Mouse (Mus musculus): ENCODE data around the gene Zscan10. TPM values are rescaled to one million over a fixed set of nuclear protein-coding genes. Genes with fewer than 3 reads are reported as not detected.

Zscan10 gene
- polyA plus RNA-seq (2015; fragmentation: Nextera tagmentation; extraction: Ambion mirVana): 0.24 TPM in 1 of 2 replicates, not detected in the other

DNA sequence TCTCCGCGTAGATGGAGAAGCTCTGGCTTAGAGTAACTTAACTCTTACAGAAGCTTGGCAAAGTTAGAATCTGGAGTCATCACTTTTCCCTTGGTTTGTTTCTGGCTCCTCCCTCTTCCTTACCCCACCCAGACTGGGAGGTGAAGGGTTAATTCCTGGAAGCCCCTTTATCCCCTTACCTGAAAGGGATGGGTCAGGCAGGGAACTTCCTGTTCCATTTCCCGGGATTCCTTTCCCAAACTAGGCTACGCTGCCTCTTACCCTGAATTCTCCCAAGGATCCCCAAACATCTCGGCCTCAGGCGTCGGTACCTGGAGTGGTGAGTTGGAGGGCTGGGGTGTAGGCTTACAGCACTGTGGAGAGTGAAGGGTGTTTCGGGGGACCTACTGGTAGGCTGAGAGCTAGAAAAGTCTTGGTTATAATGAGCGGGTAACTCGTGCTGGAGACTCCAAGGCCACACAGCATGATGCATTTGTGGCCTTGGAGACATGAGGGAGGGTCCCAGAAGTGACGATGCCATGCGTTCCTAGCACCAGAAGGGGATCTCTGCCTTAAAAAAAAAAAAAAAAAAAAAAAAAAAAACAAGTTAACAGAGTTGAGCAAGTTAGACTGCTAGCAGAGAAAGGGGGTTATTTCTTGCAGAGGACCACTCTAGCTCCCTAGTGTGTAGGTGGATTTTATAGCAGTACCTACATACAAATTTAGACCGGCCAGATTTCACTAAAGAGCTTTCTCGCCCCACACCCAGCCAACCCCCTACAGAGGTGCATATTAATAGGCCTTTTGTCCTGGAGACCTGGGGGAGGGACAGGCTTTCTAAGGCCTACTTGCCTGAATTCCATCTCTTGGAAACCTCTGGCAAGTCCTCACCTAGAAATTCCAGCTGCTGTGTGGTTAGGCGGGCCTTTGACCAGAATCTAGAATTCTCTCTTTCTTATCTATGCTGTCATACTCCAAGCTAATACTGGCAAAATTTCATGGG is at the start of gene Zscan10:
TSS of gene Zscan10 (plus strand) at position 216 of the 982 bp plus-strand sequence.
- no peaks in the 10 kb centered on the region for H3K27me3 ChIP-seq
- H3K9ac ChIP-seq: no peak within 1 kb of the TSS
- no peak within 1 kb of the TSS for H3K27ac ChIP-seq
- 24% methylated on average over 15 of the region's 15 CpGs for WGBS
- no peak for ATAC-seq
- H3K4me1 ChIP-seq: peaks cover 17% of the 10 kb centered on the region
- peak within 1 kb of the TSS; percentile 68 for H3K4me2 ChIP-seq
- H3K4me3 ChIP-seq: no peak within 1 kb of the TSS
- no peaks in the 10 kb centered on the region for H3K36me3 ChIP-seq (ENCODE audit: poor library complexity, severe bottlenecking)
- no peaks in the 10 kb centered on the region for H3K9me3 ChIP-seq (replicated peaks)

DNA sequence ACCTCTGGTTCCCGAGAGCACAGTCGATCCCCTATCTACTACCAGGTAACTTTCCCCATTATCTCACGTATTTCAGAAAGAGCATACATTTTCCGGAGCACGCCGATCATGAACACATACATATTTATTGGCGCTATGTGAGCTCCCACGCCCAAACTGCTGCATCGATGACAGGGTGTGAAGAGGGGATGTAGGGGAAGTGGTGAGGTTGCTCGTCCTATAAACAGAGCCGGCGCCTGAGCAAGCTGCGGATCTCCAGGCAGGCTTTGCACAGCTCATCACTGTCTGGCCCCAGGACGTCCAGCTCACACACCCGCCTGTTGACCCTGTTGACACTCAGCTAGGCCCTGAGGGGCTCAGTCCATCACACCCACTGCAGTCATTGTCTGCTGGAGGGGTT is 49.8 kb upstream of the Zscan10 start:
- Histone ChIP-seq H3K4me3 (peak overlapping the region; percentile 56), H3K4me2 (peak overlapping the region; percentile 79), H3K9ac (peak overlapping the region; percentile 70), H3K27me3 (no peaks in the 10 kb centered on the region), H3K27ac (peak overlapping the region; percentile 49), H3K4me1 (peaks cover 15% of the 10 kb centered on the region), H3K9me3 (replicated peaks) (no peaks in the 10 kb centered on the region), H3K36me3 (ENCODE audit: poor library complexity, severe bottlenecking) (peaks cover 11% of the 10 kb centered on the region)
- peak; percentile 20 for ATAC-seq
- under 1% methylated on average over 15 of the region's 15 CpGs for WGBS

DNA sequence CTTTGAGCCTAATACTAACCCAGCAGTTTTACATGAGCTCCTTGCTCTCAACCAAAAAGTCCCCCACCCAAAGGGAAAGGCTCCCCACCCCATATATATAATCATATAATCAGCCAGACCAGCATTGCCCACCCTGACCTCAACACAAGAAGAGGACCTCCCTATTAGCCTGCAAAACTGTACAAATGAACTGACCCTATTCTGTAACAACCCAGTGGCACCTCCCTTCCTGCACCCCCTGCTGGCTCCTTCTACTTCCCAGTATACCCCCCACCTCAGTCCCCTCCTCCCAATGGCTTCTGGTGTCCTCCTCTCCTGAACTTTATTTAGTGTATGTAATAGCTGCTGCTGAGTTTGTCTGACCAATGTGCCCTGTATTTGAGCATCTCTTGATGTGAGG is 49.2 kb upstream of the Zscan10 start:
- Histone ChIP-seq H3K9me3 (replicated peaks) (no peaks in the 10 kb centered on the region), H3K27me3 (no peaks in the 10 kb centered on the region), H3K4me3 (peak overlapping the region; percentile 56), H3K9ac (peak overlapping the region; percentile 70), H3K27ac (0 out of 2 replicates have a peak overlapping the region, but pooled peaks have one; percentile 49), H3K4me1 (peaks cover 15% of the 10 kb centered on the region), H3K36me3 (ENCODE audit: poor library complexity, severe bottlenecking) (peaks cover 16% of the 10 kb centered on the region), H3K4me2 (peak overlapping the region; percentile 79)
- no peak for ATAC-seq

DNA sequence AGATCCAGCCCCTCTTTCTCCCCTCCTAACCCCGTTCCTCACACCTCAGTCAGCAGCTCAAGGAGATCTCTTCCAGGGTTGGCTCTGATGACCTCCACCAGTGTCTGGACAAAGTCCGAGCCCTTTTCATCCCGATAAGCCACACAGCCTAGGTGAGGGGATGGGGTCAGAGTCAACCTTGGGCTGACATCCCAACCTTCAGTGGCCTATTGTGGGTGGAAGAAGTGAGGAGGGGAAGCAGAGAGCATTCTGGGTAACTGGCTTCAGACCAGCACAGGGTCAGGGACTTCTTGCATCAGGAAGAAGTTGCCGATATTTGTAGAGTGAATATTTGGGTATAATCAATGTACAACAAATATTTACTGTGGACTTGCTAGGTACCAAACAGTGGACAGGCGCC is 48.7 kb upstream of the Zscan10 start:
- Histone ChIP-seq H3K9me3 (replicated peaks) (no peaks in the 10 kb centered on the region), H3K4me1 (peaks cover 15% of the 10 kb centered on the region), H3K4me3 (no peak overlapping the region), H3K36me3 (ENCODE audit: poor library complexity, severe bottlenecking) (peaks cover 22% of the 10 kb centered on the region), H3K4me2 (no peak overlapping the region), H3K9ac (no peak overlapping the region), H3K27ac (no peak overlapping the region), H3K27me3 (no peaks in the 10 kb centered on the region)
- no peak for ATAC-seq
- 70% methylated on average over 5 of the region's 5 CpGs for WGBS

DNA sequence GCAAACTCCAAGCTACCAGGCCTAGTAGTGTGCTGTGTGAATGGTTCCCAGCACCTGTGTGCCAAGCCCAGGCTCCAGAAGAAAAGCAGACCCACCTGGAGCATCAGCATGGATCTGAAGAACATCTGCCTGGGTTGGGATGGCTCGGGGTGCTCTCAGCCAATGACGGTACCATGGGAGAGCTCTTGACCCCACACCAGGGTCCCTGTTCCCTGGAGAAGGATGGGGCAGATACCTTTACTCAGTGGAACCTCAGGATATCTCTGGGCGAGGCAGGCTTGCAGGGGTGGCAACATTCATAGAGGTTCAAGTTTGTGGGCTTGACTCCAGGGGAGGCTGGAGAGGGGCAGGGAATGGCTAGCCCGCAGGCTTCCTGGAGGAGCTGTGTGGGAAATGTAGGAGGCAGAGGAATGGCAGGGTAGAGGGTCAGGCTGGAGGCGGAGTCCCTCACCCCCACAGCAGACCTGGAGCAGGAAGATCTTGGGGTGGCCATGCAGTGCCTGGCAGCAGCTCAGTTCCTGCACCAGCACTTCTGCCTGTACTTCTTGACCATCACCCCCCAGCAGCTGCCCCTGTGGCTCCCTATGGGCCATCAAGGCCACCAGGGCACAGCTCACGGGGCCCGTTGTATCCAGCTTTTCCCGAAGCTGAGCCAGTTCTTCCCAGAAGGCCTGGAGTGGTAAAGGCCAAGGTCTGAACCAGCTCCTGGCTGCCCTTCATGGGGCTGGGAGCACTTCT is 47.6 kb upstream of the Zscan10 start:
- WGBS: 92% methylated on average over 8 of the region's 8 CpGs
- Histone ChIP-seq H3K9me3 (replicated peaks) (no peaks in the 10 kb centered on the region), H3K36me3 (ENCODE audit: poor library complexity, severe bottlenecking) (peaks cover 33% of the 10 kb centered on the region), H3K4me1 (peaks cover 15% of the 10 kb centered on the region), H3K27me3 (no peaks in the 10 kb centered on the region), H3K4me2 (no peak overlapping the region), H3K9ac (no peak overlapping the region), H3K4me3 (no peak overlapping the region), H3K27ac (no peak overlapping the region)
- no peak for ATAC-seq

DNA sequence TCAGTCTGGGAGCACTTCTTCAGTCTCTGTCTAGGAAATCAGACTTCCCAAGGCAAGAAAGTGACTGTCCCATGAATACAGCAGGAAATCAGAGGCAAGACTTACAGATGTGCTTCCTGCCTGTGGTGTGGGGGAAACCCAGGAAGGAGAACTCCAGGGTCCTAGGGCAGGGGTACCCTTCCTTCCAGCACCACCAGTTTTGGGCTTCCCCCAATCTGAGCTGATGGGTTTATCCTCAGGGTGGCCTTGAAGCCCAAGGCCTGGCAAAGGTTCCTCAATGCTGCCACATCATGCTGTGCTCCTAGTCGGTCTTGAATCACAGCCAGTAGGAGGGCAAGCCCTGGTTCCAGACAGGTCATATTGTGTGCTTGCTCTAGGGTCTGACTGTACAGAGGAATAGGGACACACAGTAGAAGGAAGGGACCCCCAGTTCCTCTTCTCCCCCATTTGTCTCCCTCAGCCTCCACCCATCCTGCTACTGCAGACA is 47.0 kb upstream of the Zscan10 start:
- Histone ChIP-seq H3K4me3 (no peak overlapping the region), H3K4me2 (no peak overlapping the region), H3K36me3 (ENCODE audit: poor library complexity, severe bottlenecking) (peaks cover 39% of the 10 kb centered on the region), H3K9ac (no peak overlapping the region), H3K27ac (no peak overlapping the region), H3K27me3 (no peaks in the 10 kb centered on the region), H3K9me3 (replicated peaks) (no peaks in the 10 kb centered on the region), H3K4me1 (peaks cover 15% of the 10 kb centered on the region)
- WGBS: 71% methylated on average over 1 of the region's 1 CpGs
- ATAC-seq: no peak

DNA sequence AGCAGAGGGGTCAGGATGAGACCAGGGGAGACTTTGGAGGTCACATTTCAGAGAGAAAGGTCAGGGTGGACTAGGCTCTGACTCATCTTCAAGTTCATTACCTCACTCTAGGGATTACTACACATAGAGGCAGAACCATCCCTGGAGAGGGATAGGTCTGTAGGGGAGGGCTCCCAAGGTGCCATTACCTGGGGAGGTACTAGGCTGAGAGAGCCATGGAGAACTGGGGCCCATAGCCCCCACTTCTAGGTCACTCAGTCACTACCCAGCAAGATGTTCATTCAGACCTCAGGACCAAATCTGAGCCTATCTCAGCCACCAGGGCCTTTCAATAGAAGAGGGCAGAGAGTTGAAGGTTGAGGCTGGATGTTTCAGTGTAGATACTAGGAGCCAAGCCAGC is 46.3 kb upstream of the Zscan10 start:
- H3K36me3 ChIP-seq (ENCODE audit: poor library complexity, severe bottlenecking): peaks cover 45% of the 10 kb centered on the region
- no peak for ATAC-seq
- no peak overlapping the region for H3K27ac ChIP-seq
- H3K4me1 ChIP-seq: peaks cover 13% of the 10 kb centered on the region
- H3K9ac ChIP-seq: no peak overlapping the region
- H3K9me3 ChIP-seq (replicated peaks): no peaks in the 10 kb centered on the region
- no peaks in the 10 kb centered on the region for H3K27me3 ChIP-seq
- no peak overlapping the region for H3K4me2 ChIP-seq
- no peak overlapping the region for H3K4me3 ChIP-seq

DNA sequence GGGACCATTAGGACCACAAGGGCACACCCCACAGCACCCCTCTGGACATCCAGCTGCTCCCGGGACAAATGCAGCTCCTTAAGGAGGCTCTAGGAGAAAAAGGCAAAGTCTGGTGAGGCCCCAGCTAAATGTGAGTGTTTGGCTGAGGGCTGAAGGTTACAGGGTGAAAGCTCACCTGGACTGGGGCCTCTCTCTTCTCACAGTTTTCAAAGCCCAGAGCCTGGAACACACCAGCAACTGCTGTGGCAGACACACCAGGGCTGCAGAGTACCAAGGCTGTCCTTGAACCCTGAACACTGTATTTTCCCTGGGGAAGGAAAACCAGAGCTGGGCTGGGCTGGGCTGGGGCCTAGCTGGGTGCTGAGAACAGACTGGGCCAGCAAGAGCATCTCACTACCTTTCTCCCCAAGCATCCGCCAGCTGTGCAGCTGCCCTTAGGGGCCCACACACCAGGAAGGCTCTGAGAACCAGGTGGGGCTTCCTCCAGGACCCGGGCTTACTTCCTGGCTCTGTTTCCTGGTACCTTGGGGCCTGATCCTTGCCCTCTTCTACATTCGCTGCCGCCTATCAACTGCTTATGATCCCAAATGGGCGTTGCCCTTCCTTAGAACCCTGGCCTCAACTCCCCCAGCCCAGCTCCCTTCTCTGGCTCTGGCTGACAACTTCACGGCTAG is 45.3 kb upstream of the Zscan10 start:
- Histone ChIP-seq H3K36me3 (ENCODE audit: poor library complexity, severe bottlenecking) (peaks cover 56% of the 10 kb centered on the region), H3K27ac (no peak overlapping the region), H3K4me1 (peaks cover 9% of the 10 kb centered on the region), H3K27me3 (no peaks in the 10 kb centered on the region), H3K4me3 (no peak overlapping the region), H3K9me3 (replicated peaks) (no peaks in the 10 kb centered on the region), H3K9ac (no peak overlapping the region), H3K4me2 (no peak overlapping the region)
- no peak for ATAC-seq
- 88% methylated on average over 7 of the region's 7 CpGs for WGBS

DNA sequence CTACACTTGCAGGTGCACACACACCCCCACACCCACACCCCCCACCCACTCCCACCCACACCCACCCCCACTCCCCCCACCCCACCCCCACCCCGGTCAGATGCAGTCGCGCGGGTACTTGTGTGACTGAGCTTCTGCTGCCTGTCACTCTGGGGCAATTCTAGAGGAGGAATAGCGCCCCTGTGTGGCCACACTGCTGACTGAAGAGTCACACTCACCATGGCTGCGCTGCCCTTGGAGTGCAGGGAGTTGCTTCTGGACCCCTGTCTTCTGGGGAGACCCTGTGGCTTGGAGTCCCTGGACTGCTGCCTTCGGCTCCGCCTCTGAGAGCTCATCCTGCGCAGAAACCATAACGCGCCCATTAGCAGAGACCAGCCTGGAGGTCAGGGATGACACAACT is 40.9 kb upstream of the Zscan10 start:
- Histone ChIP-seq H3K4me3 (no peak overlapping the region), H3K27me3 (no peaks in the 10 kb centered on the region), H3K9me3 (replicated peaks) (no peaks in the 10 kb centered on the region), H3K4me2 (no peak overlapping the region), H3K9ac (no peak overlapping the region), H3K27ac (no peak overlapping the region), H3K36me3 (ENCODE audit: poor library complexity, severe bottlenecking) (peaks cover 65% of the 10 kb centered on the region), H3K4me1 (peaks cover 14% of the 10 kb centered on the region)
- 57% methylated on average over 8 of the region's 11 CpGs for WGBS
- ATAC-seq: no peak

DNA sequence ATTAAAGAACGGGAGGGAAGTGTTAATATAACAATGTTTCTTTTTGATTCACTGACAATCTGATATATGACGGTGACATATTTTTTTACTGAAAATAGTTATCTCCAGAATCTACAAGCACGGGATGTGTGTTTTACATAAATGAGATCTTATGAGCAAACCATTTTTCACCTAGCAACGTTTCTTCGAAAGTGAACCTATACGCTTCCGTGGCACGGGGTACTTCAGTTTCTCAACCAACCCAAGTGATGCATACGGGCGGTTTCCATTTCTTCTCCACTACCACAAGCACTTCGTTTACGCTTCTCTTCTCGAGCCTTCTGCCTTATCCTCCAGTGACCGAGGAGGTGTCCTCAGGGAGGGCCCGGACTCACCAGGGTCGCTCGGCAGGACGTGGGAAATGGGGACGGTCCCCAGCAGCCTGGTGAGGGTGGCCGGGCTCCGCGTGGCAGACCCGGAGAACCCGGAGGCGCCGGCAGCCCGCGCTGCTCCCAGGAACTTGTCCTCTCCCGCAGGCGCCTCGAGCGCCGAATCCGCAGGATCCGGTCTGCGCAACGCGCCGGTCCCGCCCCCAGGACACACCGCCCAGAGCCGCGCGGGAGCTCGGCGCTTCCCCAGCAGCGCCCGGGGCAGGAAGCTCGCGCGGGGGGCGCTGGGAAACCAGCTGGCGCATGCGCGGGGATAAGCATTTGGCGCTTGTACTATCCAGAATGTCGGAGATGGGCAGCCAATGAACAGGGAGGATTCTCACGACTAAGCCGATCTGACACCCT is 36.9 kb upstream of the Zscan10 start, which contains the start of gene Zfp213:
TSS of gene Zfp213 (minus strand) at position 644 of the 773 bp plus-strand sequence.
- 2% methylated on average over 59 of the region's 59 CpGs for WGBS
- Histone ChIP-seq H3K27ac (peak within 1 kb of the TSS; percentile 90), H3K27me3 (no peaks in the 10 kb centered on the region), H3K9ac (peak within 1 kb of the TSS; percentile 89), H3K4me1 (peaks cover 20% of the 10 kb centered on the region), H3K36me3 (ENCODE audit: poor library complexity, severe bottlenecking) (peaks cover 27% of the 10 kb centered on the region), H3K9me3 (replicated peaks) (no peaks in the 10 kb centered on the region), H3K4me2 (peak within 1 kb of the TSS; percentile 66), H3K4me3 (peak within 1 kb of the TSS; percentile 75)
- ATAC-seq: peak; percentile 96

DNA sequence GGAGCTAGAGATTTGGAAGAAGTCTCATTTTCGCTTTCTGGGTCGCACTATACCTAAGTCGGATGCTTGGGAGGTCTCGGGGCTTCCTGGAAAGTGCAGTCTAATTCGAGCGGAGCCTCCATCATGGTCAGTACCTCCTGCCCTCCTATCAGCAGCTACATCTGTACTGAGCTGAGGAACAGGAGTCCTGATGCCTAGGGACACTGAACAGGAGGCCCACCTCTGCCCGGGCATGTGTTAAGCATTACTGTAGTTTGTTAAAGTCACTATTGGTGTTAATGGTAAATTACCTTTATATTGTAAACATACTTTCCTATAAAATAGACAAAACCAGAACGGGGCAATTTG is 36.3 kb upstream of the Zscan10 start:
- peak overlapping the region; percentile 66 for H3K4me2 ChIP-seq
- WGBS: under 1% methylated on average over 8 of the region's 8 CpGs
- H3K9me3 ChIP-seq (replicated peaks): no peaks in the 10 kb centered on the region
- H3K4me3 ChIP-seq: peak overlapping the region; percentile 75
- H3K27ac ChIP-seq: peak overlapping the region; percentile 90
- peak overlapping the region; percentile 89 for H3K9ac ChIP-seq
- peaks cover 21% of the 10 kb centered on the region for H3K36me3 ChIP-seq (ENCODE audit: poor library complexity, severe bottlenecking)
- H3K27me3 ChIP-seq: no peaks in the 10 kb centered on the region
- H3K4me1 ChIP-seq: peaks cover 20% of the 10 kb centered on the region
- peak; percentile 82 for ATAC-seq
